9 mouse cellular contexts compared by ENCODE assay signal in genomic region chr9:32405191-32405925, GRCm38 (mm10). TPM values are rescaled to one million over a fixed set of nuclear protein-coding genes. Genes with fewer than 3 reads are reported as not detected.
DNase-seq lines count a peak whose midpoint lies in the region; ATAC-seq and TF ChIP-seq lines count a peak whose summit lies in the region.
"Had no signal": no experiment of that assay in that cellular context is flagged by ENCODE, and none has a peak within 500 bp of the region (broad histone marks: within the 10 kb centered on the region; RNA-seq: fewer than 3 reads in every experiment).

No protein-coding gene starts in this region.

- H3K9ac ChIP-seq in kidney, postnatal 0 days (ENCODE audit: low read depth, low read length) = no peak overlapping the region
- H3K9ac ChIP-seq in liver, embryonic 14.5 days (replicated peaks) = no peak overlapping the region
- H3K9ac ChIP-seq in neural tube, embryonic 15.5 days (replicated peaks) = no peak overlapping the region
- H3K9ac ChIP-seq: heart, embryonic 15.5 days had no signal

- intact Hi-C loops in gastrocnemius, postnatal 36 days (cut with DNase I) = loop anchor here (5.0 to 10.0 kb wide), 4 partner anchors 182 to 839 kb away; no protein-coding TSS in a partner anchor

- 34% methylated on average over 11 of the region's 11 CpGs for WGBS in kidney, postnatal 0 days
- 34% methylated on average over 11 of the region's 11 CpGs for WGBS in liver, embryonic 14.5 days (ENCODE audit: insufficient replicate concordance)
- WGBS in neural tube, embryonic 15.5 days = 41% methylated on average over 11 of the region's 11 CpGs

- H3K4me2 ChIP-seq in kidney, postnatal 0 days (ENCODE audit: low read length) = no peak overlapping the region
- no peak overlapping the region for H3K4me2 ChIP-seq in liver, embryonic 14.5 days (ENCODE audit: low read depth)
- H3K4me2 ChIP-seq in neural tube, embryonic 15.5 days = no peak overlapping the region
- H3K4me2 ChIP-seq: heart, embryonic 15.5 days had no signal

- H3K27me3 ChIP-seq in kidney, postnatal 0 days (ENCODE audit: insufficient read depth, low read length) = no peaks in the 10 kb centered on the region
- H3K27me3 ChIP-seq in liver, embryonic 14.5 days (ENCODE audit: control insufficient read depth, insufficient read depth, low read length) = peaks cover 23% of the 10 kb centered on the region
- H3K27me3 ChIP-seq in neural tube, embryonic 15.5 days (replicated peaks) = peaks cover 15% of the 10 kb centered on the region

- TF ChIP-seq CTCF in cortical plate, adult 2 months (IDR thresholded peaks at IDR 0.05; ENCODE audit: extremely low read depth, insufficient read depth, low read length) = peak; percentile 81
- peak; percentile 92 for TF ChIP-seq CTCF in kidney, postnatal 0 days (IDR thresholded peaks at IDR 0.05; ENCODE audit: low read depth)
- peak; percentile 74 for TF ChIP-seq CTCF in liver, embryonic 14.5 days (IDR thresholded peaks at IDR 0.05; ENCODE audit: low read depth)

- no peak for TF ChIP-seq POLR2A in cortical plate, adult 2 months (IDR thresholded peaks at IDR 0.05; ENCODE audit: extremely low read depth, insufficient read depth, low read length)

- H3K4me3 ChIP-seq in cortical plate, adult 2 months (ENCODE audit: insufficient read depth, low read length) = no peak overlapping the region
- no peak overlapping the region for H3K4me3 ChIP-seq in kidney, postnatal 0 days (replicated peaks; ENCODE audit: low read depth, low read length)
- H3K4me3 ChIP-seq in liver, embryonic 14.5 days (ENCODE audit: insufficient read depth in 1 of 2, low read depth in 2 of 2, low read length in 2 of 2) = no peak overlapping the region
- no peak overlapping the region for H3K4me3 ChIP-seq in neural tube, embryonic 15.5 days (replicated peaks)
- H3K4me3 ChIP-seq: heart, embryonic 15.5 days had no signal

- ATAC-seq in kidney, postnatal 0 days (replicated peaks; ENCODE audit: low FRiP score, low read depth) = no peak
- no peak for ATAC-seq in liver, embryonic 14.5 days (ENCODE audit: insufficient read depth)
- peak; percentile 84 for ATAC-seq in neural tube, embryonic 15.5 days (ENCODE audit: low FRiP score)

- TF ChIP-seq EP300 in liver, embryonic 14.5 days (IDR thresholded peaks at IDR 0.05; ENCODE audit: low read depth) = no peak

- DNase-seq in CD4-positive helper T cell, adult 2 months (ENCODE audit: low read depth, low spot score) = peak; percentile 62
- peak; percentile 44 for DNase-seq in T-cell, adult 2 months (ENCODE audit: low spot score)
- DNase-seq in gastrocnemius, postnatal 36 days = peak; percentile 17 to 27
- peak; percentile 95 for DNase-seq in kidney, postnatal 0 days (ENCODE audit: low spot score)
- DNase-seq in liver, embryonic 14.5 days (ENCODE audit: low read depth in 3 of 3, low spot score in 3 of 3) = peak in 1 of 3 experiments; percentile 31
- DNase-seq in thymus, postnatal 4 days = peak; percentile 70

- no peaks in the 10 kb centered on the region for H3K36me3 ChIP-seq in kidney, postnatal 0 days (ENCODE audit: insufficient read depth, low read length)
- no peaks in the 10 kb centered on the region for H3K36me3 ChIP-seq in liver, embryonic 14.5 days (replicated peaks; ENCODE audit: control insufficient read depth, insufficient read depth, low read depth)
- H3K36me3 ChIP-seq in neural tube, embryonic 15.5 days = no peaks in the 10 kb centered on the region
- H3K36me3 ChIP-seq: heart, embryonic 15.5 days had no signal

- no peaks in the 10 kb centered on the region for H3K9me3 ChIP-seq in kidney, postnatal 0 days (replicated peaks; ENCODE audit: low read length)
- H3K9me3 ChIP-seq in liver, embryonic 14.5 days (ENCODE audit: control insufficient read depth, low read length) = no peaks in the 10 kb centered on the region
- no peaks in the 10 kb centered on the region for H3K9me3 ChIP-seq in neural tube, embryonic 15.5 days (replicated peaks)
- H3K9me3 ChIP-seq: heart, embryonic 15.5 days had no signal

- peaks cover 3% of the 10 kb centered on the region; the same call in 1 of the 2 replicates for H3K4me1 ChIP-seq in cortical plate, adult 2 months (ENCODE audit: control insufficient read depth, insufficient read depth, low read length)
- H3K4me1 ChIP-seq in kidney, postnatal 0 days (replicated peaks; ENCODE audit: insufficient read depth, low read length) = peaks cover 14% of the 10 kb centered on the region
- peaks cover 0 to 12% of the 10 kb centered on the region in 2 experiments; a peak in 3 of 4 replicates for H3K4me1 ChIP-seq in liver, embryonic 14.5 days (replicated peaks; ENCODE audit: control insufficient read depth in 2 of 2, insufficient read depth in 2 of 2, low read length in 1 of 2)
- H3K4me1 ChIP-seq in neural tube, embryonic 15.5 days = peaks cover 18% of the 10 kb centered on the region

- H3K27ac ChIP-seq in cortical plate, adult 2 months (ENCODE audit: insufficient read depth, low read length) = no peak overlapping the region
- no peak overlapping the region for H3K27ac ChIP-seq in kidney, postnatal 0 days
- H3K27ac ChIP-seq in liver, embryonic 14.5 days = no peak overlapping the region
- no peak overlapping the region for H3K27ac ChIP-seq in neural tube, embryonic 15.5 days (replicated peaks)
- H3K27ac ChIP-seq: heart, embryonic 15.5 days had no signal

RNA-seq across cellular contexts. Expression of gene Kcnj1, which starts 33.1 kb away (rescaled TPM):
- polyA plus RNA-seq in cortical plate, adult 2 months (2012; rRNA removed) = not detected in 2 replicates
- total RNA-seq in gastrocnemius, postnatal 36 days (2021) = not detected
- polyA plus RNA-seq in kidney, postnatal 0 days (2015; fragmentation: Nextera tagmentation; extraction: Ambion mirVana) = 35.9 and 38.7 TPM in 2 replicates
- polyA plus RNA-seq in liver, embryonic 14.5 days (2012; rRNA removed) = not detected in 2 replicates
- not detected in 2 replicates for polyA plus RNA-seq in liver, embryonic 14.5 days (2014; fragmentation: Nextera tagmentation; extraction: Ambion mirVana)
- polyA plus RNA-seq in neural tube, embryonic 15.5 days (2015; fragmentation: Nextera tagmentation; extraction: Ambion mirVana) = not detected in 2 replicates
- polyA plus RNA-seq: heart, embryonic 15.5 days had no signal

Comparison
In these comparisons a context has a peak if more than half of its experiments do, and no peak if none do; other contexts are left out.
1. RNA of gene Kcnj1, which starts 33.1 kb away (polyA plus RNA-seq): 35.9 to 38.7 TPM in kidney, postnatal 0 days; not detected in cortical plate, adult 2 months, not detected in liver, embryonic 14.5 days and not detected in neural tube, embryonic 15.5 days; every median in the first group is over 10 times any median in the second.
2. Peak in every context shown above with its lines, with median percentiles within 50 percentile points of each other: CTCF ChIP-seq.